Mouse (Mus musculus): Measurements from ENCODE around the gene Fam81a. TPM values are rescaled to one million over a fixed set of nuclear protein-coding genes. Genes with fewer than 3 reads are reported as not detected.

Fam81a gene
- total and polyA plus RNA-seq, 3 experiments = 0.13 TPM; not detected in 2

DNA sequence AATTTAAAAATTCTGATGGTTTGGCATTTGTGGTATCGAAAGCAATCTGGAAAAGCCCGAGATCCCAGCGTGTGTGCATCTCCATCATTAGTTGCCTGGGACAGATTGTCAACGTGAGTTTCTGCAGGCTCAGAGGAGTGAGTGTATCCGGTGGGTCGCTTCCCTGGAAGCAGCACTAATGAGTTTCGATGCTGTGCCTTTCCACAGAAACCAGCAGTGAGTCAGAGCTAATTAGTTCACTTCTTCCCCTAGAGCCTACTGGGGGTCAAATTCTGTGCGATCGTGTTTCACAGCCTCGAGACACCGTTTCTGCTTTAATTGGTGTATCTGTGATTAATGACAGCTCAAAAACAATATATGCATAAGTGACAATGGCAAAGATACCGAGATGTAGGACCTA lies 39.4 kb upstream of the Fam81a start:
- dilution Hi-C loops (cut with MboI; ENCODE audit: extremely low pct_ligation_motif_present, extremely low pct_unique_long_range_greater_than_20kb, low sequenced_read_pairs) (no loop called here), in situ Hi-C loops (cut with MboI; ENCODE audit: low pct_ligation_motif_present, low pct_unique_long_range_greater_than_20kb, low sequenced_read_pairs) (loop anchor here (25.0 kb wide), 1 partner anchor 331 kb away; the partner anchor contains the start of gene Rnf111)
- no peak overlapping the region for H3K9ac ChIP-seq (ENCODE audit: insufficient read depth, low read depth)
- H3K79me2 ChIP-seq (replicated peaks; ENCODE audit: control insufficient read depth, extremely low read depth, insufficient read depth, poor library complexity, severe bottlenecking) = no peaks in the 10 kb centered on the region
- no peaks in the 10 kb centered on the region for H3K27me3 ChIP-seq (replicated peaks)
- TF ChIP-seq PAX5 (IDR thresholded peaks at IDR 0.05; ENCODE audit: low read length) (no peak), KAT2A (IDR thresholded peaks at IDR 0.05; ENCODE audit: insufficient replicate concordance, low read length) (no peak), TBP (conservative IDR thresholded peaks at IDR 0.05; ENCODE audit: low read depth, low read length) (no peak), HCFC1 (IDR thresholded peaks at IDR 0.05; ENCODE audit: low read depth, low read length) (no peak), MAZ (IDR thresholded peaks at IDR 0.05; ENCODE audit: low read depth, low read length) (no peak), ZC3H11A (IDR thresholded peaks at IDR 0.05; ENCODE audit: low read depth, low read length) (no peak), CTCF (conservative IDR thresholded peaks at IDR 0.05 in 1 of 2, IDR thresholded peaks at IDR 0.05 in 1 of 2; ENCODE audit: low read depth in 2 of 2, low read length in 2 of 2) (no peak), NELFE (IDR thresholded peaks at IDR 0.05; ENCODE audit: low read depth, low read length) (no peak), POLR2AphosphoS2 (IDR thresholded peaks at IDR 0.05; ENCODE audit: low read depth, low read length) (no peak), MEF2A (IDR thresholded peaks at IDR 0.05; ENCODE audit: borderline replicate concordance, low read depth, low read length) (no peak), JUND (conservative IDR thresholded peaks at IDR 0.05; ENCODE audit: low read depth, low read length) (no peak), SIN3A (IDR thresholded peaks at IDR 0.05; ENCODE audit: low read length) (no peak), E2F4 (IDR thresholded peaks at IDR 0.05; ENCODE audit: insufficient replicate concordance, low read depth, low read length) (no peak)
- no peak for DNase-seq (ENCODE audit: extremely low read depth)
- no peaks in the 10 kb centered on the region; a peak in 1 of 4 replicates for H3K4me1 ChIP-seq (ENCODE audit: control insufficient read depth in 1 of 2, insufficient read depth in 2 of 2)
- H3K9me3 ChIP-seq (replicated peaks; ENCODE audit: low read length) = no peaks in the 10 kb centered on the region
- no peak overlapping the region for H3K4me2 ChIP-seq (ENCODE audit: insufficient read depth, low read depth, poor library complexity, severe bottlenecking)
- no peak overlapping the region for H3K4me3 ChIP-seq (replicated peaks in 1 of 3; ENCODE audit: low read depth in 2 of 3, low read length in 2 of 3, poor library complexity in 1 of 3)
- no peak overlapping the region for H3K27ac ChIP-seq (ENCODE audit: insufficient read depth, low read depth)
- H3K36me3 ChIP-seq (replicated peaks in 1 of 2; ENCODE audit: control insufficient read depth in 1 of 2, insufficient read depth in 1 of 2, low read length in 1 of 2) = peaks cover 0 to 2% of the 10 kb centered on the region in 2 experiments

DNA sequence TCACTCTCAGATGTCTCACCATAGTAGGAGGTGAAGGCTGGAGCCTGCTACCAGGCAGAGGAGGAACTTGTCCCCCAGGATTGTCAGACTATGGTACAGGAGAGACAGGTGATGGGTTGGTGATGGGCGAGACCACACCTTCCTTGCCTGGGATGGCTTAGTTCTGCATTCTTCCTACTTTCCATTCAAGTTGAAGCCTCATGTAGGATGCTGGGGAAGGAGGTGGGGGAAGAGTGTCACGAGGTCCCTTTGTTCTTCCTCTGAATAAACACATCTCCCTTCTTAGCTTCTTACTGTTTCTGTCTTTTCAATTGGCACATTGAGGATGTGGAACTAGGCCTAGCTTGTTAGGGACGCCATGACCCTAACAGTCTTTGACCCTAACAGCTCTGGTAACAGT lies 33.9 kb upstream of the Fam81a start:
- dilution Hi-C loops (cut with MboI; ENCODE audit: extremely low pct_ligation_motif_present, extremely low pct_unique_long_range_greater_than_20kb, low sequenced_read_pairs) (no loop called here), in situ Hi-C loops (cut with MboI; ENCODE audit: low pct_ligation_motif_present, low pct_unique_long_range_greater_than_20kb, low sequenced_read_pairs) (loop anchor here (25.0 kb wide), 1 partner anchor 336 kb away; the partner anchor contains the start of gene Rnf111)
- Histone ChIP-seq H3K27ac (ENCODE audit: insufficient read depth, low read depth) (no peak overlapping the region), H3K4me3 (replicated peaks in 1 of 3; ENCODE audit: low read depth in 2 of 3, low read length in 2 of 3, poor library complexity in 1 of 3) (no peak overlapping the region), H3K79me2 (replicated peaks; ENCODE audit: control insufficient read depth, extremely low read depth, insufficient read depth, poor library complexity, severe bottlenecking) (no peaks in the 10 kb centered on the region), H3K4me1 (ENCODE audit: control insufficient read depth in 1 of 2, insufficient read depth in 2 of 2) (peaks cover 6 to 12% of the 10 kb centered on the region in 2 experiments; a peak in 3 of 4 replicates), H3K36me3 (replicated peaks in 1 of 2; ENCODE audit: control insufficient read depth in 1 of 2, insufficient read depth in 1 of 2, low read length in 1 of 2) (no peaks in the 10 kb centered on the region), H3K9ac (ENCODE audit: insufficient read depth, low read depth) (no peak overlapping the region), H3K9me3 (replicated peaks; ENCODE audit: low read length) (no peaks in the 10 kb centered on the region), H3K4me2 (ENCODE audit: insufficient read depth, low read depth, poor library complexity, severe bottlenecking) (no peak overlapping the region), H3K27me3 (replicated peaks) (no peaks in the 10 kb centered on the region)
- TF ChIP-seq BHLHE40 (IDR thresholded peaks at IDR 0.05; ENCODE audit: low read depth, low read length) (no peak), RCOR1 (conservative IDR thresholded peaks at IDR 0.05; ENCODE audit: low read depth, low read length) (no peak), POLR2AphosphoS2 (IDR thresholded peaks at IDR 0.05; ENCODE audit: low read depth, low read length) (no peak), MAFK (IDR thresholded peaks at IDR 0.05; ENCODE audit: insufficient replicate concordance, low read length) (no peak), CHD2 (IDR thresholded peaks at IDR 0.05; ENCODE audit: low read length) (no peak)
- no peak for DNase-seq (ENCODE audit: extremely low read depth)
